Mouse (Mus musculus): ENCODE measurements around the gene Rab3ip.
A peak's percentile ranks its signal among the peaks of the same experiment; 100 is the strongest.

The Rab3ip gene

GRCm38 (mm10) chr10:116920641-116921040 lies 29.9 kb downstream of the Rab3ip start:
- ATAC-seq (ENCODE audit: low TSS enrichment) = no peak

- no peak for ATAC-seq (ENCODE audit: low TSS enrichment)
Measured at GRCm38 (mm10) chr10:116919368-116920317, 30.9 kb downstream of the Rab3ip start.

- ATAC-seq (ENCODE audit: low TSS enrichment) = no peak
Measured at GRCm38 (mm10) chr10:116916581-116916980, 34.0 kb downstream of the Rab3ip start.

DNA sequence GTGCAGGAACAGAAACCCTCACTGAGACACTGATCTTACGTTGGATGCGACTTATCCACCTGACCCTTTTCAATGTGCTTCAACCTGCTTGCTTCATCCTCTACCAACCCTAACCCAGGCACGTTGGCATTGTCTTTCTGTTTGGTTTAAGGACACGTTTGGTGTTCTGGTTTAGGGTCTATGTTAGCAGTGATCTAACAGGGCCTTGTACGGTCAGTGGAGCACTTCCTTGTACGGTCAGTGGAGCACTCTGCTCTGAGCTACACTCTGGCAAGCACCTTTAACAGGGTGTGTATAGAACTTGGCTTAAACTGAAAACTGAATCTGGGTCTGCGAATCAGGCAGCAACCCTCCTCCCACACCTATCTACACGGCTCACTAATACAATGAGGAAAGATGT lies 35.3 kb downstream of the Rab3ip start:
- ATAC-seq (ENCODE audit: low TSS enrichment) = no peak

- no peak for ATAC-seq (ENCODE audit: low TSS enrichment)
Measured at GRCm38 (mm10) chr10:116914586-116914985, 36.0 kb downstream of the Rab3ip start.

DNA sequence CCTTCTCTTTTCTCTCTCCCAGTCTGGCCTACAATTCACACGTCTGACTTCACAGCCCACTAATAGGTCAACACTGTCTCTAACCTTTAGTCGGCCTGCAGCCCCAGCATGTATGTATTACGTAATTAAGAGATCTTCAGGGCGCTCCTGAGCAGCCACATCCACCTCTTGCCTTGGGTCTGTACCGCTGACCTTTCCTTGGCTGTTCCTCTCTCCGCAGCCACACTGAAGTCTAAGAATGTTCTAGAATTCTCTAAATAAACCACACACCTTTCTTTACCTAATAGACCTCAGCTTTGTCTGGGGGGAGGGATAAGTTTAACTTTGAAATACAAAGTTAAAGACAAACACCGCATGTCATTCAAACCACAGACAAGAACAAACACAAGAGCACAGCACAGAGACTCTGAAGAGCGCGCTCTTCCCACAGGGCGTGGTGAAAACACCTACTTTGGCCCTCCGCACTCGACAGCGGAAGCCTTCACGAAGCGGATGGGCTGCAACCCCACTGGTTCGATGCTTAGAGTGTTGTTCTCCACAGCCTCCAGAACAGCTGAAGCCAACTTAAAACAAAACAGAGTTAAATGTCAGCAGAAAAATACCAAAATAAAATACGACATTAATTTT lies 36.8 kb downstream of the Rab3ip start:
- ATAC-seq (ENCODE audit: low TSS enrichment) = no peak

- ATAC-seq (ENCODE audit: low TSS enrichment) = no peak
Measured at GRCm38 (mm10) chr10:116912850-116913249, 37.7 kb downstream of the Rab3ip start.

DNA sequence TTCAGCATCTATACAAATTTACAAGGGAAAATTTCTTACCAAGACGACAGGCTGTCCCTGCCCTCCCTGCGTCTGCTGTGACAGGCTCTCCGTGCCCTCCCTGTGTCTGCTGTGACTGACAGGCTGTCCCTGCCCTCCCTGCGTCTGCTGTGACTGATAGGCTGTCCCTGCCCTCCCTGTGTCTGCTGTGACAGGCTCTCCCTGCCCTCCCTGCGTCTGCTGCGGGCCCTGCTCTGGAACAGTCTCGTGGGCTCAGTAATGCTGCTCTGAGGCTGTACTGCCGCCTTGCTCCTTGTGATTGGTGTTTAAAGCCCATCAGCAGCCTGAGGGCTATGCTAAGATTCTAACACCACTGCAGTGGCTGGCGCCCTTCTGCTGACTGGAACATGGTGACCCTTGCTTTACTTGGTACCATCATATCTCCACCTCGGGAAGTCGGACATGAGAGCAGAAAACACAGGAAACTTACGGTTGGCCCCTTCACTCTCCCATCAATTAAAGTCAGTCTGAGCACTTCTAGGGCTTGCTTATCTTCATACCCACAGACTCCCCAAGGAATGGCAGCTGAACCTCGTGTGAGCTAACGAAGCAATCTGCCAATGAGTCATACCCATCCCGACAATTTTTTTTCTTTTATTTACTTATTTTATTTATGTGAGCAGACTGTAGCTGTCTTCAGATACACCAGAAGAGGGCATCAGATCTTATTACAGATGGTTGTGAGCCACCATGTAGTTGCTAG lies 41.5 kb downstream of the Rab3ip start:
- no peak for ATAC-seq (ENCODE audit: low TSS enrichment)

- no peak for ATAC-seq (ENCODE audit: low TSS enrichment)
Measured at GRCm38 (mm10) chr10:116906794-116907193, 43.8 kb downstream of the Rab3ip start.

DNA sequence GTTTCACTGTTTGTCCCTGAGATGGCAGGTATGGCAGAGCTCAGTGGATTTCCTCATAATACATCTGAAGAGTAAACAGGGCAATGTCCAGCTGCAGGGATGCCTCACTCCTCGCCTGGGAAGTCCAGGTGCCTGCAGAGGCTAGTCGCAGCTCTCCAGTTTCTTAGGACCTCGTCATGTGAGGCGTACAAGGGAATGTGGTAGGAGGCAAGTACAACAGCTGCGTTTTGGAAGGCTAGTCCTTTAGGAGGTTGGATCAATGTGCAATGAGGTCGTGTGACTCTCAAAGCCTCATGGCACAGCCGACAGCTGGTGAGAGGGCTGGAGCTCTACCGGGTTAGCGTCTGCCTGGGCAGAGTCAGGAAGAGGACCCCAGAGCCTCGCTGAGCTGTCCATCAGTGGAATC lies 46.1 kb downstream of the Rab3ip start:
- no peak for ATAC-seq (ENCODE audit: low TSS enrichment)

DNA sequence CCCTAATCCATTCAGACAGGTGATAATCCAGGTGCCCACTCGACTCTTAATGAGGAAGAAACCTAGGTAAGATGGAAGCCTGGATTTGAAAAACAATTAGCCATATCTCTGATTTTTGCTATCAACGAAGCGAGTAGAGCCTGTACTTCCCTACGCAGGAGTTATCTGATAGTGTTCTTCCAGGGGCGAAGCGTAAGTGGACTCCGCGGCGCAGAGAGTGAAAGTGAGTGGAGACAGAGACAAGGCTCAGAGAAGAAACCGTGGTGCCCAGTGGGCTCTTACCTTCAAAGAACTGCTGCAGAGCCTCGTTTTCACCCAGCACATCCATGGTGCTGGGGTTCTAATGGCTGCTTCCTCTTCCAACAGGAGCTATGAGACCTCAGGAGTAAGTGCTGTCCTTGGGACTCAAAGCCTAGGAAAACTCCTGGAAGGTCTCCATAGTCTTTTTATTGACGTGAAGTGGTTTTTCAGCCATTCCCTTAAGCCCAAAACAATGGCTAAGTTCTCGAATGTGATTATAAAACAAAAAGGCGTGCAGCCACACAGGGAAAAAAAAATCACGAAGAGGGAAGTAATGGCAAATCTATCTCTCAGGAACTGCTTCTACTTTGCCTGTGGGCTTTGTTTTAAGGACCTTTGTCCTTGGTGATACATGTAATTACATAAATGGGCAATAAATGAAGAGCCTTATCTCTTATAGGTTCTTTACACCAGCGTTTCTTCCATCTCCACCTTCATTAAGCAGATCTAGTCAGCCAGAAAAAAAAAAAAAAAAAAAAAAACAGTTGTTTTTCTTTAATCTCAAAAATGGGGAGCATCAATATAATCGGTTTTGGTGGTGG lies 54.0 kb downstream of the Rab3ip start, which contains the start of gene Myrfl:
Gene Myrfl, minus strand, starts transcription at position 584 of the 842 bp plus-strand sequence.
- ATAC-seq (ENCODE audit: low TSS enrichment) = no peak

- ATAC-seq (ENCODE audit: low TSS enrichment) = no peak
Measured at GRCm38 (mm10) chr10:116895108-116895833, 55.3 kb downstream of the Rab3ip start.

- no peak for ATAC-seq (ENCODE audit: low TSS enrichment)
Measured at GRCm38 (mm10) chr10:116894540-116894939, 56.0 kb downstream of the Rab3ip start.

DNA sequence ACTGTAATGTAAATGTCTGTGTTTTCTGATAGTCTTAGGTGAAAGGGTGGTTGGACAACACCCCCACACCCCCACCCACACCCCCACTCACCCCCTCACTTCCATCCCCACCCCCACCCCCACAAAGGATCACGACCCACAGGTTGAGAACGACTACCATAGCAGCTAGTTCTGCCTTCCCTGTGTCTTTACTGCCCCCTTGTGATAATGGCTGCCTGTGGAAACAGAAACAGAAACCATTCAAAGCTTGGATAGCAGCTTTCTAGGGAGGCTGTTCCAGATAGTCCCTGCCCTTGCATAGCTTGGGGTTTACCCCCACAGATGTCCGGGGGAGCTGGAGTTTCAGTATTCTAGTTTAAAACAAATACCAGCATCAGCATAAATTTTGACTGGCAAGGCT lies 56.8 kb downstream of the Rab3ip start:
- ATAC-seq (ENCODE audit: low TSS enrichment) = peak; percentile 78

DNA sequence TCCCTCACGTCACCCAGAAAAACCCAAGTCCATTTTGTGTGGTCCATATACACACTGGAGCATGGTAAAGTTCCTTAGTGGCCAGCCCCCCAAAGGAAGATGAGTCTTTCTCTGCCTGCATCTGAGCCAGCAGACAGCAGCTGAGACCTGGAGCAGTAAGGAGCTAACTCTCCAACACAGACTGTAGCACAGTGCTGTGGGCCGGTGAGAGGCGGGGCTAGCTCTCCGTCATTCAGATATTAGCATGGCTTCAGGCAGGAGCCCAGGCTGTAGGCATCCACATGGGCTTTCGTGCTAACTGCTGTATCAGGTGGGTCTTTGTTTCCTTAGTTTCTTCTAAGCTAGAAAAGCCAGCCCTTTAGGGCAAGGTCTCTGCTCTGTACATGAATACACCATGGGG lies 60.0 kb downstream of the Rab3ip start:
- no peak for ATAC-seq (ENCODE audit: low TSS enrichment)

DNA sequence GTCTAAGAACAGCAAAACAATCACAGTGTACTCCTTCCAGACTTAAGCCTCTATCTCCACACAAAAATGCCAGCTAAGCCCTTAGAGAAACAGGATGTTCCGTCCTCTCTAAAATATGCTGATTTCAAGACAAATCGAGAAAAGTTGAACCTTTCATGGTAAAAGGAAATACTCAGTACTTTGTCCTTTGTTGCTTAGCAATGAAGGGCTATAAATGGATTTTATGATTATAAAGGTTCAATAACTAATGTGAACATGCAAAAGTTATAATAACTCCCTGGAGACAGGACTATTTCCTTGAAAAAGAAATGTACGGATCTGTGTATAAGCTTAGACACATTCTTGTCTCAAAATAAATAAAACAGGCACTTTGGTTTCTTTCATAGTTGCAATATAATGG lies 66.0 kb downstream of the Rab3ip start:
- no peak for ATAC-seq (ENCODE audit: low TSS enrichment)

GRCm38 (mm10) chr10:116883531-116883930 lies 67.0 kb downstream of the Rab3ip start:
- no peak for ATAC-seq (ENCODE audit: low TSS enrichment)

GRCm38 (mm10) chr10:116877436-116877835 lies 73.1 kb downstream of the Rab3ip start:
- no peak for ATAC-seq (ENCODE audit: low TSS enrichment)

- ATAC-seq (ENCODE audit: low TSS enrichment) = no peak
Measured at GRCm38 (mm10) chr10:116874490-116874889, 76.1 kb downstream of the Rab3ip start.

GRCm38 (mm10) chr10:116872016-116872410 lies 78.6 kb downstream of the Rab3ip start:
- no peak for ATAC-seq (ENCODE audit: low TSS enrichment)

Measured in frontal cortex, adult (tissue).